Mouse (Mus musculus) hindbrain, embryonic 11.5 days (tissue): ENCODE data around the gene Plekhg5. TPM values are rescaled to one million over a fixed set of nuclear protein-coding genes. Genes with fewer than 3 reads are reported as not detected.

Experiments
- ATAC-seq: fragments of 200-750 bp; cut with Nextera tagmentation; 2 replicates; pipeline ENCODE4 v1.8.0; 2017; ENCODE audit warnings: mild to moderate bottlenecking, moderate TSS enrichment, moderate library complexity; ENCODE audit not compliant: low FRiP score
- DNase-seq: peaks from one replicate; pipeline ENCODE4 v3.0.0-alpha.2; 2015; ENCODE audit warnings: low spot score
- H3K27ac ChIP-seq: fragments of 300-500 bp; sonication (generic); 2 replicates; pipeline ENCODE4 v1.5.1; 2014; ENCODE audit warnings: mild to moderate bottlenecking, low read depth, low read length
- H3K27me3 ChIP-seq: fragments of 300-500 bp; sonication (generic); 2 replicates; pipeline ENCODE4 v1.6.1; 2014; ENCODE audit warnings: mild to moderate bottlenecking, low read length, moderate library complexity, mixed read lengths; ENCODE audit not compliant: control insufficient read depth, insufficient read depth
- H3K36me3 ChIP-seq: fragments of 300-500 bp; sonication (generic); 2 replicates; pipeline ENCODE4 v1.6.1; 2014; ENCODE audit warnings: mild to moderate bottlenecking, low read length, moderate library complexity, mixed read lengths; ENCODE audit not compliant: control insufficient read depth, insufficient read depth
- H3K4me1 ChIP-seq: fragments of 300-500 bp; sonication (generic); replicated peaks from 2 replicates; pipeline ENCODE4 v1.6.1; 2014; ENCODE audit warnings: low read length, mixed read lengths; ENCODE audit not compliant: control insufficient read depth, insufficient read depth
- H3K4me2 ChIP-seq: fragments of 300-500 bp; sonication (generic); replicated peaks from 2 replicates; pipeline ENCODE4 v1.6.1; 2014; ENCODE audit warnings: mild to moderate bottlenecking, low read depth, low read length
- H3K4me3 ChIP-seq: fragments of 300-500 bp; sonication (generic); 2 replicates; pipeline ENCODE4 v1.5.1; 2014; ENCODE audit warnings: low read depth, low read length
- H3K9ac ChIP-seq: fragments of 300-500 bp; sonication (generic); 2 replicates; pipeline ENCODE4 v1.6.1; 2014; ENCODE audit warnings: low read depth, low read length
- H3K9me3 ChIP-seq: fragments of 300-500 bp; sonication (generic); 2 replicates; pipeline ENCODE4 v1.6.1; 2016; ENCODE audit warnings: low read length; ENCODE audit not compliant: control insufficient read depth
- WGBS: fragments of 180-500 bp; shearing (Covaris S2); extraction: QIAGEN DNeasy Blood & Tissue Kit; methylation state at CpG from one replicate; pipeline ENCODE4 v1.1.7; 2014; 5-methylcytosine and 5-hydroxymethylcytosine counted together
- polyA plus RNA-seq: library from polyadenylated mRNA; unstranded; fragments of >200 nt; fragmentation: Nextera tagmentation; extraction: Ambion mirVana; gene quantifications from 2 replicates; pipeline ENCODE4 v1.2.1, GENCODE M21; 2014

Plekhg5 gene
- polyA plus RNA-seq, 1 experiment from 2014 or later, result 4.6 TPM

DNA sequence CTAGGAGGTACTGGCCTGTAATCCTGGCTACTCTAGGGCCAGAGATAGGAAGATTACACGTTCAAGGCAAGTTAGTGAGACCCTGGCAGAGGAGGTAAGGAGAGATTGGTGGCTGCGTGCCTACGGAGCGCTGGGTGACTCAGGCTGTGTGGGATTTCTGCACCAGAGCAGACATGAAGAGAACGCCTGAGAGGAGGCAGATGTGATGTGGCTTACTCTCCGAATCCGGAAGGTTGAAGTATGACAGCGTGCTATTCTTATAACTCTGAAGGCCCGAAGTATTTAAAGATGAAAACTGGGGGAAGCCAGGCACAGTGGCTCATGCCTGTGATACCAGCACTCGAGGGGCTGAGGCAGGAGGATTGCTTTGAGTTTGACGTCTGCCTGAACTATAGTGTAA is 28.2 kb downstream of the Plekhg5 start:
- H3K9ac ChIP-seq, result no peak overlapping the region
- no peaks in the 10 kb centered on the region for H3K27me3 ChIP-seq
- DNase-seq (no peak), ATAC-seq (no peak)
- H3K36me3 ChIP-seq, result no peaks in the 10 kb centered on the region
- WGBS, result 83% methylated on average over 11 of the region's 11 CpGs
- H3K9me3 ChIP-seq, result no peaks in the 10 kb centered on the region
- H3K4me3 ChIP-seq, result no peak overlapping the region
- H3K27ac ChIP-seq, result no peak overlapping the region
- peaks cover 7% of the 10 kb centered on the region; the same call in 1 of the 2 replicates for H3K4me1 ChIP-seq
- H3K4me2 ChIP-seq, result no peak overlapping the region

DNA sequence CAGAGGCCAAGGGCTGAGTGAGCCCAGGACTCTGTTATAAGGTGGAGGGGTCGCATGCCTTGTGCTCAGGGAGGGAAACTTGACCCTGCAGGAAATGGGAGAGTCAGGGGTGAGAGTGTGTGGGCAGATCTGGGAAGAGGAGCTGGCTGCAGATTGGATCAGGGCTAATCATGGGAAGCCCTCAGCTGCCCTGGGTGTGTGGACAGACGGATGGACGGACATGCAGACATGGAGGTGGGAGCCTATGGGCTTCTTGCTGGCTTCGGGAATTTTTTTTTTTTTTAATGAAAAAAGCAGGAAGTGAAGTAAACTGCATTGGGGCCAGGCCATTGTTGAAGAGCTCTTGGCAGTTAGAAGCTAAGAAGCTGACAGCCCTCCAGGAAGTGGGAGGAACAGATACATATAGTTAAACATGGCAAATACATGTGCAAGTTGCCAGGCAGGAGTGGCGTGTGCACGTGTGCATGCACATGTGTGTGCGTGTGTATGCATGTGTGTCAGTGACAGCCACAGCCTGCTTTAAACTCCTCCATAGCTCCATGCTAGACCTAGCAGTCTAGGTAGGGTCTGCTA is 28.9 kb downstream of the Plekhg5 start:
- ATAC-seq (no peak), DNase-seq (no peak)
- Histone ChIP-seq H3K36me3 (no peaks in the 10 kb centered on the region), H3K4me3 (no peak overlapping the region), H3K9ac (no peak overlapping the region), H3K4me1 (peaks cover 7% of the 10 kb centered on the region; the same call in 1 of the 2 replicates), H3K27ac (no peak overlapping the region), H3K4me2 (no peak overlapping the region), H3K9me3 (no peaks in the 10 kb centered on the region), H3K27me3 (no peaks in the 10 kb centered on the region)
- 77% methylated on average over 7 of the region's 7 CpGs for WGBS

DNA sequence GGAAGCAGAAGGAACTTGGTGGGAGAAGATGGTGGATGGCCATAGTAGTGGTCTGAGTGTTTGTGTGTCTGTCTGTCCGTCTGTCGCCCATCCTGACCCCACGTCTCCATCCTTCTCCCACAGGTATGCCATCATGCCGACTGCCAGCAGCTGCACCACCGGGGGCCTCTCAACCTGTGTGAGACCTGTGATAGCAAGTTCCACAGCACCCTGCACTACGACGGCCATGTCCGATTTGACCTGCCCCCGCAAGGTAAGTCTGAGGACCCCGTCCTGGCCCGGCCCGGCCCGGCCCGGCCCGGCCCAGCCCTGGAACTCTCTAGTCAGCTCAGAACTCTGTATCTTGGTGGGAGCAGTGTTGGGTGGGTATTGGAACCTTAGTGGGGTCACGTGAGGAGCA is 29.6 kb downstream of the Plekhg5 start:
- no peak overlapping the region for H3K4me3 ChIP-seq
- no peak overlapping the region for H3K27ac ChIP-seq
- no peak overlapping the region for H3K9ac ChIP-seq
- WGBS, result 94% methylated on average over 14 of the region's 16 CpGs
- no peaks in the 10 kb centered on the region; the same call in 1 of the 2 replicates for H3K27me3 ChIP-seq
- peaks cover 6% of the 10 kb centered on the region; the same call in 1 of the 2 replicates for H3K4me1 ChIP-seq
- H3K36me3 ChIP-seq, result no peaks in the 10 kb centered on the region
- H3K9me3 ChIP-seq, result no peaks in the 10 kb centered on the region
- H3K4me2 ChIP-seq, result no peak overlapping the region
- ATAC-seq, result no peak
- no peak for DNase-seq

DNA sequence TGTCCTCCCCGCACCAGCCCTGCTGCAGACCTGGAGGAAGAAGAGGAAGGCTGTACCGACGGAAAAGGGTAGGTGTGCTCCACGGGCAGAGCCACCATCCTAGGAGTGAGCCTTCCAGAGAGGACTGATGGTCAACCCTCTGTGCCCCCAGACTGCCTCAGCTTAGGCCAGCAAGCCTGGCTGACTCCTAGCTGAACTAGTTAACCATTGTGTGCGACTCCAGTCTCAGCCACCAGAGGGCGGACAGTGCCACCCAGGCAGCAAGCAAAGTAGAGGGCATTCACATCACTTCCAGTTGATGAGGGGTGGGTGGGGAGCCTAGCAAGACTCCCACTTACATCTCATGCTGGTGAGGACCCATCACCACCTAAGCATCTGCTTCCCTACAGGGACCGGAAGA is 30.7 kb downstream of the Plekhg5 start:
- no peaks in the 10 kb centered on the region; the same call in 1 of the 2 replicates for H3K27me3 ChIP-seq
- H3K4me1 ChIP-seq, result peaks cover 10% of the 10 kb centered on the region; the same call in 1 of the 2 replicates
- H3K9ac ChIP-seq, result no peak overlapping the region
- DNase-seq, result peak; percentile 85
- no peaks in the 10 kb centered on the region for H3K36me3 ChIP-seq
- H3K4me2 ChIP-seq, result no peak overlapping the region
- H3K27ac ChIP-seq, result no peak overlapping the region
- H3K9me3 ChIP-seq, result no peaks in the 10 kb centered on the region
- no peak overlapping the region for H3K4me3 ChIP-seq
- no peak for ATAC-seq
- 29% methylated on average over 7 of the region's 7 CpGs for WGBS

DNA sequence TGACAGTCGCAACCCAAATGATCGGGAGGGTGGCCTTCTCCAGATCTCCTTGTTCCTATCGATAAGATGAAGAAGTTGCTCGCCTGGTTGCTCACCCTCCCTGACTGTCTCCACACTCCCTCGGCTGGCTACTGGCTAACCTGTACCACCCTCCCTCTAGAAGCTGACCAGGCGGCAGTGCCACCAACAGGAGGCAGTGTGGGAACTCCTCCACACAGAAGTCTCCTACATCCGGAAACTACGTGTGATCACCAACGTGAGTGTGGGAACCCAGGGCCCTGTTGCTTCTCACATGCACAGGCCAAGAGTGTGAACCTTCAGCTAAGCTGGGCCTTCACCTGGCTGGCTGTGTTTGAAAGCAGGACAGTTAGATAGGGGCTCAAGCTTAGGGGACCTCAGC is 34.4 kb downstream of the Plekhg5 start:
- 58% methylated on average over 9 of the region's 9 CpGs for WGBS
- Histone ChIP-seq H3K4me2 (no peak overlapping the region), H3K9me3 (no peaks in the 10 kb centered on the region), H3K4me3 (no peak overlapping the region), H3K4me1 (peaks cover 6% of the 10 kb centered on the region; the same call in 1 of the 2 replicates), H3K27ac (no peak overlapping the region), H3K9ac (no peak overlapping the region), H3K27me3 (no peaks in the 10 kb centered on the region; the same call in 1 of the 2 replicates), H3K36me3 (no peaks in the 10 kb centered on the region)
- ATAC-seq (no peak), DNase-seq (peak; percentile 28)

DNA sequence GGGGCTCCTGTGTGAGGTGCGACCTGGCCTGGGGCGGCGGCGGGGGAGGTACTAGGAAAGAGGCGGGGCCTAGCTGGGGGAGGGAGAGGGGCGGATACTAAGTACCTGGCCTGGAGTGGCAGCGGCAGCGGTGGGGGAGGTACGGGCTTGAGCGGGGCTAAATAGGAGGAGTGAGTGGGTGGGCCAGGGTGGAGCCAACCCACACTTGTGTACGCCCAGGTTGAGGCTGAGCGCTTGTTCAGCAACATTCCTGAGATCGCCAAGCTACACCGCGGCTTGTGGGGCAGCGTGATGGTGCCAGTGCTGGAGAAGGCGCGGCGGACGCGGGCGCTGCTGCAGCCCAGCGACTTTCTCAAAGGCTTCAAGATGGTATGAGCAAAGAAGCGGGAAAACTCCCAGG is 35.2 kb downstream of the Plekhg5 start:
- no peaks in the 10 kb centered on the region; the same call in 1 of the 2 replicates for H3K27me3 ChIP-seq
- H3K4me1 ChIP-seq, result peaks cover 6% of the 10 kb centered on the region; the same call in 1 of the 2 replicates
- H3K27ac ChIP-seq, result peak overlapping the region; percentile 58; the same call in 1 of the 2 replicates
- H3K4me3 ChIP-seq, result peak overlapping the region; percentile 30
- DNase-seq (no peak), ATAC-seq (peak; percentile 59)
- H3K4me2 ChIP-seq, result peak overlapping the region; percentile 76
- no peaks in the 10 kb centered on the region for H3K9me3 ChIP-seq
- under 1% methylated on average over 24 of the region's 24 CpGs for WGBS
- no peaks in the 10 kb centered on the region for H3K36me3 ChIP-seq
- peak overlapping the region; percentile 31; the same call in 1 of the 2 replicates for H3K9ac ChIP-seq

DNA sequence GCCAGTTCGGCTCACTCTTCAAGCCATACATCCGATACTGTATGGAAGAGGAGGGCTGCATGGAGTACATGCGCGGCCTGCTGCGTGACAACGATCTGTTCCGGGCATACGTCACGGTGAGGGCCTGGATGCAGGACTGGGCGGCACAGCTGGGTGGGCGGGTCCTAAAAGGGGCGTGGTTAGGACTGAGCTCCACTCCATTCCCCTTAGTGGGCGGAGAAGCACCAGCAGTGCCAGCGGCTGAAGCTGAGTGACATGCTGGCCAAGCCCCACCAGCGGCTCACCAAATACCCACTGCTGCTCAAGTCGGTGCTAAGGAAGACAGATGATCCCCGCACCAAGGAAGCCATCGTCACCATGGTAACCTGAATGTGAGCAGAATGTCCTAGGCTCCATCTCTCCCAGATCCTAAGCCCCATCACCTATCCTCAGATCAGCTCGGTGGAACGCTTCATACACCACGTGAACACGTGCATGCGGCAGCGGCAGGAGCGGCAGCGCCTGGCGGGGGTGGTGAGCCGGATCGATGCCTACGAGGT is 35.7 kb downstream of the Plekhg5 start:
- Histone ChIP-seq H3K36me3 (no peaks in the 10 kb centered on the region), H3K4me1 (peaks cover 6% of the 10 kb centered on the region; the same call in 1 of the 2 replicates), H3K9me3 (no peaks in the 10 kb centered on the region), H3K27me3 (no peaks in the 10 kb centered on the region; the same call in 1 of the 2 replicates), H3K9ac (peak overlapping the region; percentile 31; the same call in 1 of the 2 replicates), H3K4me3 (peak overlapping the region; percentile 30), H3K27ac (peak overlapping the region; percentile 58), H3K4me2 (peak overlapping the region; percentile 76)
- 6% methylated on average over 30 of the region's 30 CpGs for WGBS
- DNase-seq, result peak; percentile 94
- peak; percentile 95 for ATAC-seq

DNA sequence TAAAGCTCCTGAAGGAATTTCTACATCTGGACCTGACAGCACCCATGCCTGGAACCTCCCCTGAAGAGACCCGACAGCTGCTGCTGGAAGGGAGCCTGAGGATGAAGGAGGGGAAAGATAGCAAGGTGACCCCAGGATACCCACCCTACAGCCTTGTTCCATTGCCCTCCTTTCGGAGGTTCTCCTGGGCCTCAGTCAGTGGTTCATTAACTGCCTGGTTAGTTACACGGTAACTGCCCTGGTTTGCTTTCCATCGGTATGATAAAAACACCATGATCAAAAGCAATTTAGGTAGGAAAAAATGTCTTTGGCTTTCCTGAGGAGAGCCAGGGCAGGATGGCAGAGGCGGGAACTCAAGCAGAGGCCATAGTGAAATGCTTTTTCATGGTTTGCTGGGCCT is 36.4 kb downstream of the Plekhg5 start:
- 88% methylated on average over 5 of the region's 5 CpGs for WGBS
- Histone ChIP-seq H3K9ac (no peak overlapping the region), H3K36me3 (no peaks in the 10 kb centered on the region), H3K4me3 (no peak overlapping the region), H3K27ac (peak overlapping the region; percentile 7; the same call in 1 of the 2 replicates), H3K4me1 (peaks cover 6% of the 10 kb centered on the region; the same call in 1 of the 2 replicates), H3K9me3 (no peaks in the 10 kb centered on the region), H3K27me3 (no peaks in the 10 kb centered on the region; the same call in 1 of the 2 replicates), H3K4me2 (peak overlapping the region; percentile 76)
- DNase-seq, result no peak
- no peak for ATAC-seq

DNA sequence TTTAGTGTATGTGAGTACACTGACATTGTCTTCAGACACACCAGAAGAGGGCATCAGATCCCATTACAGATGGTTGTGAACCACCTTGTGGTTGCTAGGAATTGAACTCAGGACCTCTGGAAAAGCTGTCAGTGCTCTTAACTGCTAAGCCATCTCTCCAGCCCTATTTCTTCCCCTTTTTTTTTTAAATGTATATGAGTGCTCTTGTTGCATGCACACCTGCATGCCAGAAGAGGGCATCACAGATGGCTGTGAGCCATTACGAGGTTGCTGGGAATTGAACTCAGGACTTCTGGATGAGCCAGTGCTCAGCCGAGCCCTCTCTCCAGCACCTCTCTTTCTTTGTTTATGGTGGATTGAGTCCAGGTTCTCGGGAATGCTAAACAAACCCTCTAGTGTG is 37.2 kb downstream of the Plekhg5 start:
- no peak for ATAC-seq
- H3K27me3 ChIP-seq, result peaks cover 5% of the 10 kb centered on the region
- DNase-seq, result no peak
- peaks cover 6% of the 10 kb centered on the region; the same call in 1 of the 2 replicates for H3K4me1 ChIP-seq
- no peak overlapping the region for H3K4me2 ChIP-seq
- no peak overlapping the region for H3K4me3 ChIP-seq
- no peak overlapping the region for H3K9ac ChIP-seq
- 79% methylated on average over 3 of the region's 3 CpGs for WGBS
- H3K9me3 ChIP-seq, result no peaks in the 10 kb centered on the region
- no peaks in the 10 kb centered on the region for H3K36me3 ChIP-seq
- no peak overlapping the region for H3K27ac ChIP-seq
